Mouse (Mus musculus): ENCODE results near the gene Moap1. TPM values are rescaled to one million over a fixed set of nuclear protein-coding genes. Genes with fewer than 3 reads are reported as not detected.

Moap1 gene
- total RNA-seq (2022): 10 to 100 TPM; 25.7 to 29.4 (median 26.8) TPM

DNA sequence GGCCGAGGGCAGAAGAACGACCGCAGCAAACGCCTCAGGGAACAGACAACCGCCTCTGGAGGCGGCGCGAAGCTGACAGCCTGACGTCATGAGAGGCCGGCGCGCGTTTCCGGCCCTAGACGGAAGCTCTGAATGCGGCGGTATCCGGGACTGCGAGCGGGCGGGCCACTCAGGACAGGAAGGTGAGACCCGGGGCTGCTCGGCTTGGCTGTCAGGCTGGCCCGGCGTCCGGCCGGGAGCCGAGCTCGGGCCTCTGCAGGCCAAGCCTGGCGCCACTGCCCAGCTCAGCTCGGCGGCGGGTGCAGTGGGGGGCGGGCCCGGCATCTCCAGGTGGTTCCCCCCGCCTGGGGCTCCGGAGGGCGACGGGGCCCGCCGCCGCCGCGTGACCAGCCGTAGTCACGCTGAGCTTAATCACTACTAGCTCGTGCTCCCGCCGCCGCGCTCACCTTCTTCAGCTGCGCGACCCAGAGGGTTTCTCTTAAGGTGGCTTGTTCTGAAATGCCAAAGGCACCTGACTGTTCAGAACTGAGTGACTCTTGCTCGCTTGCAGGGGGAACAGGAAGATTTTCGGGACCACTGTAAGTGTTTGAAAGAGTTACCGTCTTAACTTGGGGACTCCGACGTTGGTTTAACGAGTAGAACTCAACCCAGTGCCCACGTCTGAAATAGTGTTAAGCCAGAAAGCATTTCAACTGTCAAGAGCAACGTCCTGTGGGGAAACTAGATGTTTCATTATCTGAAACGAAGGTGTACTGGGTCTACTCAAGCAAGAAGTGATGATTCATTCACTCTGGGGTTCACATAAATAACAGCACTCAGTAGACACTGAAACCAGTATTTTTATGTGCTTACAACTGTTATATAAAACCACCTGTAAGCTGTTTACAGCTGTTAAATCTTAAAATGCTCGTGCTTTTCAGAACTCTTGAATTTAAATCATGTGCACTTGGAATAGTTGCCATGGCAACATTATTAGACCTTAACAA, at the start of gene Moap1, which contains the start of gene Tmem251:
Moap1 (minus strand) TSS at position 73 of the 986 bp plus-strand sequence.
Tmem251 (plus strand) TSS at position 174 of the 986 bp plus-strand sequence.
- DNase-seq (ENCODE audit: low spot score in 2 of 2): peak; percentile 82 to 88

DNA sequence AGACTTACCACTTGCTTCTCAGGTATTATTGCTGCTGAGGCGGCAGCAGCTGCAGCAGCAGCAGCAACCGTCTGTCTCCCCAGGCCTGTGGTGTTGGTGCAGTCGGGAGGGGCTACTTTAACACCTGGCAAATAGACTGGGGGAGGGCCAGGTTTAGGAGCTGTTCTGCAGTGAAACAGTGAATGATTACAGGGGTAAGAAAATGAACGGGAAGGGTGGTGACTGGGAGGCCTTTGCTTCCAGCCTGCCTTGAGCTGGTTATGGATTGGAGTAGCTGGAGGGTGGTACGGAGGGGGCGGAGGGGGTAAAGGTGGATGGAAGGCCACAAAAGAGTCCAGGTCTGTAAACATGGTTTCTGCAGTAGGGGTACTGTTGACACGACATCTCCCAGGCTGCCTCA, 44.5 kb upstream of the Moap1 start:
- DNase-seq (ENCODE audit: low spot score in 2 of 2): no peak

DNA sequence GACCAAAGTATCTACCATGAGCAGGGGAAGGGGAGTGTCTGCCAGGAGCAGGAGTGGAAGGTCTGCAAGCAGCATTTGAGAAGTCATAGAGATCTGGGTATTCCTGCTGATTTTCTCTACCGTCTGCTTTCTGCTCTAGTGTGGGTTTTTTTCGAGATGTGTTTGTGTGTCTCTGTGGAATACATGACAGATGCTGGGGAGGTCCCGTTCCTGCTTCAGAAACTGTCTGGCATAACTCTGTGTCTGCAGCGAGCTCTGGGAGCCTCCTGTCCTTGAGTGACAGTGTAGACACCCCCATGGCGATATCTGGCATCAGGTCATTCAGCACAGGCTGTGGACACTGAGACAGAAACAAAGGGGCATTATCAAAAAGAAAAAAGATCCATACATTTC, 42.1 kb upstream of the Moap1 start:
- DNase-seq (ENCODE audit: low spot score in 2 of 2): peak; percentile 51 to 56

DNA sequence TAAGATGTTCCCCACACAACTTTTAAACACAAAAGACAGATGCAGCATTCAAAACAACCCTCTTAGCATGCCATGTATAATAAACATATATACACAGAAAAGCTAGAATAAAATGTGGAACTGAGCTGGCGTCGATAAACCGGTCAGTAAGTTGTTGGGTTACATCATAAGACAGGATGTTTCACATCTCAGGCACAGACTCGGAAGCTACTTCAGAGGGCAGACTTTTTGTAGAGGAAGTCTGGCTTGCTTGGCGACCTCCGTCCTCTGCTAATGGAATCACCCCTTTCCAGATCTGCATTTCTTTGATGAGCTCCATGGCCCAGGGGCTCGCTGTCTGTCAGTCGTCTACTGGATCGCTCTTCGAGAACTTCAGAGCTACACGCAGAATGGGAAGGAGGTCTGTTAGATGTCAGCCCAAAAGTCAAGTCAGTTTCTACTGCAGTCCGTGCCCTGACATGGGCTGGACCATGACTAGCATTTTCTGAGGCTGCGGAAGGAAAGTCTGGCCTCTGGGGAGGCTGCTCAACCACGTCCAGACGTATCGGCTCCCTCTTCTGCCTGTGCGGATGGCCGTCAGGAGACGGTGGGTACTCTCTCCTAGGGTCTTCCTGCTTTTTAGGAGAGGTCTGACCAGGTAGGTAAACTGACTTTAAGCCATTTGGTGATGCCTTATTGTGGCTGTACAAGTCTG, 41.6 kb upstream of the Moap1 start:
- DNase-seq (ENCODE audit: low spot score in 2 of 2): no peak

DNA sequence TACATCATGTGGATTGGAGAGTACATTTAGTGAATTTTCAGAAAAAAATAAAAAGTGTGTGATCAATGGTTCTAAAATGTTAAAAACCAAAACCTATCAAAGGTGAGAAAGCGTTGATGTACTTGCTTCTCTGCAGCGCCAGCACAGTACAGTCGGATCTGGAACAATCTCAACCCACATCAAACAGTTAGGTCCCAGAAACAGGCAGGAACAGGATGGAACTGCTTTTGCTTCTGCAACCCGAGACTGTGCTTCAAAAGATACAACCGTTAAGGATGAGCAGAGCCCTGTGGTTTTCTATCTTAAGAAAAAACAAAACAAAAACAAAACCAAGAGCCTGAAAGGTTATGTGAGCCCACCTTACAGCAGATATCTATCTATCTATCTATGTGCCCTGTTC, 39.4 kb upstream of the Moap1 start:
- no peak for DNase-seq (ENCODE audit: low spot score in 2 of 2)

DNA sequence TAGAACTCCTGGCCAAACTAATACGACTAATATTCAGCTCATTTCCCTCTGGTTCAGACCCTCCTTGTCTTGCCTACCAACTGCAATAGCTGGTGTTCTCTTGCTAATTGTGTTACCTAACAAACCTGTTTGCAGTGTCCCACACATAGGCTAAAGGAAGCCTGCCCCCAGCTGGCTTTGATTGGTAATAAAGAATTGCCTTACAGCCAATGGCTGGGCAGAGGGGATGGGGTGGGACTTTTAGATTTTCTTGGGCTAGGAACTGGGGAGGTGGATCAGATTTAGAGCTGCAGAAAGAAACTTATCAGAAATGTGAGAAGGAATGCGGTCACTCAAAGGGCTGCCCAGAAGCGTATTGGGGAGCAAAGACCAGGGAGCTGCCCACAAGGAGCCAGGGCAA, 36.0 kb upstream of the Moap1 start:
- no peak for DNase-seq (ENCODE audit: low spot score in 2 of 2)

DNA sequence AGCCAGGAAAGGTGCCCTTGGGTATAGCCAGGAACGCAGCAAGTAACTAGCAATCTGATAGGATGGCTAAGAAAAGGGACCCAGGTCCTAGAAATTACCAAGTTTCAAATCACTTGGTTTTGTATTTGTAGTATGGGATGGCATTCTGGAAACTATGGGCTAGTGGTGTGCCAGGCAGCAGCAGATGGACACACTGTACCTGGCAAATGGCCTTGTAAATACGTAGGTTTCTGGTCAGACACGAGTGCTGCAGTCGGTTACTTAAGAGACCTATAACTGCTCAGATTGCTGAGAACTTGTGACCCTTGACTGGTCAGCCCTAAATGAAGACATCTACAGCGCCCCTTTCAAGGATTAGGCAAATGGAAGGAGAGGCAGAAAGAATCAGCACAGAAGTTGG, 34.7 kb upstream of the Moap1 start:
- DNase-seq (ENCODE audit: low spot score in 2 of 2): no peak

DNA sequence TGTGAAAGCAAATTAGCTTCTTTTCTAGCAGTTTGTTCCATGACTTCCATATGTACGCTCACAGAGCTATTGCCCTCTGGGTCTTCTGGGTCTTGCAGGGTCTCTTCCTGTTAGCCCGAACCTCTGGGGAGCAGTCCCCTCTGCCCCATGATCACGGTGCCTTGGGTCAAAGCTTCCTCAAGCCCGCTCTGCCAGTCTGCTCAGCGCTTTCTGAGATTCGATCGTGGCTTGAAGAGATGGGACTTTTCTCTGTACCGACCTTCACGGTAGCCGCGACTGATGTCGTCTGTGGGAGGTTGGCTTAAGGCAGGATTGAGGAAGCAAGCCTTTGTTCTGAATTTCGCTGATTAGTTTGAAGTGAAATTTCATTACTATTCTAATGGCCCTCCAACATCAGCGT, 32.6 kb upstream of the Moap1 start:
- DNase-seq (ENCODE audit: low spot score in 2 of 2): no peak

DNA sequence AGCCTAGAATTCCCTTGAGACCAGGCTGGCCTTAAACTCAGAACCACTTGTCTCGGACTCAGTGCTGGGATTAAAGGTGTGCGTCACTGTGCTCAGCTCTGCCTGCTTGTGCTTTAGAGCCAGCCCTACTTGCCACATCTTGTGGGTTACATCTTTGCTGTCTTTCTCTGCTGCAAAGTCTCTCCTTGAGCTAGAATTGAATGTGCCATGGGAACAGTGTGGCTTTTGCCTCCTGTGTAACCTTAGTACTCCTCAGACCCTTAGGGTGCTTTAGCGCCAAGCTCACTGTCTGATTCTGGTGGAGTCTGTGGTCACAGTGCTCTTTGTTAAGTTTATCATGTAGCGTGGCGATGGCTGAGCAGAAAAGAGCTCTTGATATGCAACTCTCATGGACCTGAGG, 29.2 kb upstream of the Moap1 start:
- no peak for DNase-seq (ENCODE audit: low spot score in 2 of 2)

DNA sequence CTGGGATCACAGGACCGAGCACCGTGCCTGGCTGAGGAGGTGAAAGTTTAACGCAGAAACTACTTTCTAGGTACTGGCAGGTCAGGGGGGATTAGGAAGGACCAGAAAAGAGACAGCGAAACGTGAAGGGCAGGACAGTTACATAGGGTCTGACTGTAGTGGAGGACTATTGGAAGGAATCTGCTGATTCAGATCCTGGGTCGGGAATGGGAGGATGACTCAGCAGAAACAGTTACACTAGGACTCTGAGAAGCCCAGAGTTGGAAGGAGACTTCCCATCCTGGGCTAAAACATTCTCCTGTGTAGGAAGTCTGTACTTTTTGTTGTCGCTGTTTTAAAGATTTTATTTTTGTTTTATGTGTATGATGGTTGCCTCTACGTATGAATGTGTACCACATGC, 28.1 kb upstream of the Moap1 start:
- DNase-seq (ENCODE audit: low spot score in 2 of 2): no peak

DNA sequence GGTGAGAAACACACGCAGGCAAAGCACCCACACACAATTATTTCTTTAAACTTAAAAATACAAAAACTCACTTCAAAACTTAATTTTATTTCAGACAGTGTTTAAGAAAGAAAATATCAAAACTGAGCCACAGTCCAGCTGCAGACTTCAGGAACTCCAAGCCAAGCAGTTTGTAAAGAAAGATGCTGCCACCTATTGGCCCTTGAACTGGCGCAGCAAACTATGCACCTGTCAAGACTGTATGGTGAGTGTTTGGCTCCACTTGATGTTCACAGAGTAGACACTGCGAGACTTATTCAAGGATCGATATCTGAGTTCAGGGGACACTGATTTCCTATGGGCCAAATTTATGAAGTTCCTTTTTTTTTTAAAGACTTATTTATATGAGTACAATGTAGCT, 25.5 kb upstream of the Moap1 start:
- no peak for DNase-seq (ENCODE audit: low spot score in 2 of 2)

DNA sequence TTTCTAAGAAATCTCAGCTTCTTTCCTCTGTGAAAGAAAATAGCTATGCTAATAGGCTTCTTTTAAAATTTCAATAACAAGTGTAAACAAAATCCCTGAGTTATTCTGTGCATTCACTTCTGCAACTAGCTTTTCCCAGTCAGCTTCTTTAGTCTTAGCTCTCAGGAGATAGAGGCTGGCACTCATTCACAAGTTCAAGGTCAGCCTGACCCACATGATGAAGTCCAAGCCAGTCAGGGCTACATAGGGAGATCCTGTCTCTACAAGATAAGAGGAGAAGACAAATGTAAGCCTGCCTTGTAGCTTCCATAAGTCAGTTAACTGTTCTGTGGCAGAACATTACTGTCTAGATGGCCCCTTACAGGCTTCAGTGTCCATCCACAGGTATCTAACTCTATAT, 20.2 kb upstream of the Moap1 start:
- DNase-seq (ENCODE audit: low spot score in 2 of 2): no peak

DNA sequence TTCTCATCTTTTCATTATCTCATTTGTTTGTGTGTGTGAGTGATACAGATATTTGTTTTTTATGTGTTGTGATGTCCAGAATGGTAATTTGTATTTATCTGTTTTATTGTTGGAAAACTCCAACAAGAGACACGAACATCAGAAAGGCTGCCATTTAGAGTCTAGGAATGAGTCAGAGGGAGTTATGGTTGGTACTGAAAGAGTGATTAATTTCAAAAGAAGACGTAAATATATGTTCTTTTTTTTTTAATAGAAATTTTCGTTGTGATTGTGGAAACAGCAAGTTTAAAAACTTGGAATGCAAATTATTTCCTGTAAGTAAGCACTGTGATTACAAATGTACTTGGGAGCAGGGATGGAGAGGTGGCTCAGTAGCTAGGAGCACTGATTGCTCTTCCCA, 18.2 kb upstream of the Moap1 start:
- DNase-seq (ENCODE audit: low spot score in 2 of 2): no peak

DNA sequence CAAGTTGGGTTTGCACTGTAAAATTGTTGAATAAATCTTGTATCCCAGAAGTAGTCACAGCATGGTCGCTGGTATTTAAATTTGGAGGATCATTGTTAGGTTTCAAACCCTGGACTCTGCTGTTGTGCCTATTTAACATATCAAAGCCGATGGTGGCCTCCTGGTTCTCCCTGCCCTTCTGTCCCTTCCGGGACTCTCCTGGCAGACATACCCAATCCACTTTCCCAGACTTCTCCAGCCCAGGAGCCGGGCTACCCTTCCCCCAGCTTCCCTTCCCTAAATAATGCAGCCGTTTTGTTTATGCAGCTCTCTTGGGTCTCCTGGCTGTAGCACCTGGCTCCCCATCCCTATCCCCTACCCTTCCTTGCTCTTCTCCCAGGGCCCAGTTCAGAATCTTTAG, 15.5 kb upstream of the Moap1 start:
- no peak for DNase-seq (ENCODE audit: low spot score in 2 of 2)

DNA sequence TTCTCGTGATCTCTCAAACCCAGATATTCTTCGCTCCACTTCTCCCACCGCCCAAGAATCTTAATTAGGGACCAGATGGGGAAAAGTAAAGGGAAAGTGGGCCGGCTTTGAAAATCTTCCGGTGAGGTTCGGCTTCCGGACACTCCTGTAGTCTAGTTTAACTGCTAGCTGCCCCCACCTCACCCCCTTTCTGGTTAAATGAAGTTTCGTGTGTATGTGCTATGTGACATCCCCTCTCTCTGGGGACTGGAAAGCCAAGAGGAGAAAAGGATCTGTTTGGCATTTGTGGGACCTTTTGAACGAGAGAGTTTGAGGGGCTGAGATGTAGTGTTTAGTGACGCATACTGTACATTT, 14.9 kb upstream of the Moap1 start, which contains the start of gene Gm20604:
Gm20604 (minus strand) TSS at position 270 of the 354 bp plus-strand sequence.
- no peak for DNase-seq (ENCODE audit: low spot score in 2 of 2)

DNA sequence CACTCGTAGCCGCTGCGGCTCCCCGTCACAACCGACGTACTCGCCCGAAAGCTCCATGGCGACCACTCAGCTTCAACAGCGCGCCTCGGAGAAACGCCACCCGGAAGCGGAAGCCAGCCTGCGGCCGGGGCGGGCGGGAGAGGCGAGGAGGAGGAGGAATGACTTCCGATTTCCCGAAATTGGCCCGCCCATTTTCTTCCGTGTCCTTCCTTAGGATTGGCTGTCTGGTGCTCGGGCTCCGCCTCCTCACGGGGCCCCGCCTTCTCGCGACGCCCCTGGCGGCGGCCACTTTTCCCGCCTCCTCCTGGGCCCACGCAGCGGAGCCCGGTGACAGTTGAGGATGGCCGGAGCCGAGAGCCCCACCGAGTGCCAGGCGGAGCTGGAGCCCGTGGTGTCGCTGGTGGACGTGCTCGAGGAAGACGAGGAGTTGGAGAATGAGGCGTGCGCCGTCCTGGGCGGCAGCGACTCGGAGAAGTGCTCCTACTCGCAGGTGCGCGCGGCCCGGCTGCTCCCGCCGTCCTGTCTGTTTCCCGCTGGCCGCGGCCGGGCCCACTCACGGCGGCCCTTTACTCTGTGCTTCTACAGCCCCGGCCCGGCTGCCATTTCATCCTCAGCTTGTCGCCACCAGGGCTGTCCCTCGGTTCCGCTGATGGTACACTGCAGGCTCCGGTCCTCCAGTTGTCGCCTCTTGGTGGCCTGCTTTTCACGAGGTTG, 14.4 kb upstream of the Moap1 start, which contains the start of the genes Gm28051, Gon7 and Ubr7:
Gm28051 (minus strand) TSS at position 77 of the 714 bp plus-strand sequence.
Gon7 (minus strand) TSS at position 115 of the 714 bp plus-strand sequence.
Ubr7 (plus strand) TSS at position 279 of the 714 bp plus-strand sequence.
- peak; percentile 95 for DNase-seq (ENCODE audit: low spot score in 2 of 2)

DNA sequence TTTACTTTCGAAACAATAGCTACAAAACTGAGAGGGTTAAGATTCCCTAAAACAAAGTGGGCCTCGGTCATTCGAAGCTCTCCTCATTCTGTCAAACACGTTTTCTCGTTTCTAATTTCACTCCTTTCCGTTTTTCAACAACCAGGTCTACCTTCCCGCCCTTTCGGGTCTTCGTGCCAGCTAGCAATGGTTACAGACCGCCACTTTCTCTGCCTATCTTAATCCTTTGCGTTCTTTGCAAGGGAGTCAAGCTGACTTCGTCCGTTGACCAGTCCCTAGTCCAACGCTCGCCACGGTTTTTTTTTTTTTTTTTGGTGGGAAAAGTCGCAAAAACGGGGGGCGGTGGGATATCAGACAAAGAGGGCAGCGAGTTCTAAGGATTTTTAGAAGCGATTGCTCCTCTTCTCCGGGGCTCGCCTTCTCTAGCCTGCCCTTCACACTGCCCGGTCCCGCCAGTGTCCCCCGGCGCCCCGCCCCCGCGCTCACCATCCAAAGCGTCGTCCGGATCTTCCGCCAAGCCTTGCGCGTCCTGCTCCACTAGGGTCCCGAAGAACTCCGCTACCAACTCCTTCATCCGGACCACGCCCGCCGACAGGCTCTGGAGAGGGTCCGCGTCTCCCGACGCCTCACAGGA, 13.7 kb upstream of the Moap1 start:
- no peak for DNase-seq (ENCODE audit: low spot score in 2 of 2)

DNA sequence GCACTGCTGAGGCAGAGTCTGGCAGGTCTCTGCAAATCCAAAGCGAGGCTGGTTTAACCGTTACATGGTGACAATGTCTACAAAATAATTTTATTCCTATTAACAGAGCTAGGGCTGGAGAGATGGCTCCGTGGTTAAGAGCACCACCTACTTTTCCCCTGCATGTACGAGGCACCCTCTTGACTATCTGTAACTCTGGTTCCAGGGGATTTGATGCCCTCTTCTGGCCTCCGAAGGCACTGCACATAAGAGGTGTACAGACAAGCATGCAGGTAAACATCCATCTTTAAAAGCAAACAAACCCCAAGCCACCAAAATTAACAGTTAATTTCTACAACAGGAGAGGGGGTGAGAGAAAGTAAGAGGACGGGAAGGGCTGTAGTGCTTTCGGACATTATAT, 12.8 kb upstream of the Moap1 start:
- DNase-seq (ENCODE audit: low spot score in 2 of 2): no peak

DNA sequence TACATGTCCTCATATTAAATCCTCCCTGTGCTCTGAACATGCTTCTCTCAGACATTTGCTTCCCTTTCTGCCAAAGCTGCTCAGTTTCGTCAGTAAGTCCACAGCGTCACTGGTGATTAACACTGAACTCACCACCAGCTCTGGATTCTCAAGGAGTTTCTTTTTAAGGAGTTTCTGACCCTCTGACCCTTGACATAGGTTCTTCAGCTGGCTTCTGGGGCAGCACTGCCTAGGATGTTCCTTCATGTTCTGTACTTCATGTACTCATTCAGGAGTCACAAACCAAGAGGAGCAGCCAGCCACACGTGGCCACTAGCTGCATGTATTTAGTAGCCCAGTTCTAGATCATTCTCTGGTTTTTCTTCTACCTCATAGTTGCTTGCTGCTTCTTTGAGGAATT, 4.8 kb upstream of the Moap1 start:
- DNase-seq (ENCODE audit: low spot score in 2 of 2): no peak

DNA sequence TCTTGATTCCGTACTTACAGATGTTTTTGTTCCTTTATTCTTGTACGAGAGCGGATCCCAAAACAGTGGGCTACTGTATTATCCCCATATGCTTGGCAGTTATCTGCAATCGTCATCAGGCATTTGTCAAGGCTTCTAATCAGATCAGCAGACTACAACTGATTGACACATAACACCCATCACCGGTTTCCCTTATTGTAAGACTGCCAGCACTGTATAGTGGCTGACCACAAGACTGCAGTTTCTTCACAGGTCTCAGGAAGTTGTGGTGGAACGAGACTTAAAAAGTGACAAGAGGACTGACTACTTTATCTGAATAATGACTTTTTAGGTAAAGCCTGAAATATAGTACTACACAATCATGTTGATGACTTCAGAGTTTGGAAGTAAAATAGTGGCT, 1.4 kb upstream of the Moap1 start:
- no peak for DNase-seq (ENCODE audit: low spot score in 2 of 2)

DNA sequence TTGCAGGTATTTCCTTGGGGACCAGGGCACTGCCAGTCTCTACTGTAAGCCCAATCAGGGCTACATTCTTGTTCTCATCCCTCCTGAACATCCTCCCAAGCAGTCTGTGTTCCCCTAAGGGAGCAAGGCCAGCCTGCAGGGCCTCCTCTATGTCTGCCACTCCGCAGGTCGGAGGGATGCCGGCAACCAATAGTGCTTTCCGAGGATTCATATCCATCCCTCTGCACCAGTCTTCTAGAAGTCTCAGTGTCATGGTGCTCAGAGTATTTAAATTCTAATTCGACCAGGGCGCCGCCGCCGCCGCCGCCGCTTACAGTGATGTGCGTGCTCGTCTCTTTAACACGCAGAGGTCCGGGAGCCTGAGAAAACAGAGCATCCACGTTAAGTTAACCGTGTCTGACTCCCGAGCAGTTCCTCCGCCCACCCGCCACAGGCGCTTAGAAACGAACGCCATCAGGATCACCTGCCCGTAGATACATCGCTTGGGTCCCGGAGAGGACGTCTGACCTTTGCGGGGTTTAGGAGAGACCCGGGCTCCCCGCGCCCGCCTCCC, 349 bp downstream of the Moap1 start:
- DNase-seq (ENCODE audit: low spot score in 2 of 2): peak in 1 of 2 experiments; percentile 40

All from layer of hippocampus, adult 8-10 months (tissue).